Mouse (Mus musculus) embryonic facial prominence, embryonic 11.5 days (tissue): ENCODE measurements around the gene Vamp2. TPM values are rescaled to one million over a fixed set of nuclear protein-coding genes. Genes with fewer than 3 reads are reported as not detected.

ENCODE experiments used
- ATAC-seq: fragments of 200-750 bp; cut with Nextera tagmentation; replicated peaks from 2 replicates; pipeline ENCODE4 v1.8.0; 2017; ENCODE audit warnings: low read depth; ENCODE audit not compliant: insufficient number of reproducible peaks, low FRiP score, low TSS enrichment
- DNase-seq: peaks from one replicate; pipeline ENCODE4 v3.0.0-alpha.2; 2015; ENCODE audit warnings: low spot score
- H3K27ac ChIP-seq: fragments of 300-500 bp; sonication (generic); replicated peaks from 2 replicates; pipeline ENCODE4 v1.5.1; 2014; ENCODE audit warnings: mild to moderate bottlenecking, low read depth, low read length, control low read depth
- H3K27me3 ChIP-seq: fragments of 300-500 bp; sonication (generic); 2 replicates; pipeline ENCODE4 v1.6.1; 2014; ENCODE audit warnings: mild to moderate bottlenecking, low read length, moderate library complexity, mixed read lengths; ENCODE audit not compliant: control insufficient read depth, insufficient read depth
- H3K36me3 ChIP-seq: fragments of 300-500 bp; sonication (generic); replicated peaks from 2 replicates; pipeline ENCODE4 v1.6.1; 2014; ENCODE audit warnings: low read depth, mild to moderate bottlenecking, low read length, moderate library complexity, mixed read lengths; ENCODE audit not compliant: control insufficient read depth, insufficient read depth
- H3K4me1 ChIP-seq: fragments of 300-500 bp; sonication (generic); 2 replicates; pipeline ENCODE4 v1.6.1; 2014; ENCODE audit warnings: low read length, mixed read lengths; ENCODE audit not compliant: control insufficient read depth, insufficient read depth
- H3K4me2 ChIP-seq: fragments of 300-500 bp; sonication (generic); 2 replicates; pipeline ENCODE4 v1.6.1; 2014; ENCODE audit warnings: low read depth, mild to moderate bottlenecking, control low read depth, low read length, moderate library complexity
- H3K4me3 ChIP-seq: fragments of 300-500 bp; sonication (generic); 2 replicates; pipeline ENCODE4 v1.5.1; 2014; ENCODE audit warnings: low read depth, low read length, control low read depth
- H3K9ac ChIP-seq: fragments of 300-500 bp; sonication (generic); replicated peaks from 2 replicates; pipeline ENCODE4 v1.6.1; 2014; ENCODE audit warnings: mild to moderate bottlenecking, control low read depth, low read length
- H3K9me3 ChIP-seq: fragments of 300-500 bp; sonication (generic); replicated peaks from 2 replicates; pipeline ENCODE4 v1.6.1; 2016; ENCODE audit warnings: mild to moderate bottlenecking, low read length, inconsistent platforms, mixed read lengths; ENCODE audit not compliant: control insufficient read depth
- WGBS: fragments of 180-500 bp; shearing (Covaris S2); extraction: QIAGEN DNeasy Blood & Tissue Kit; methylation state at CpG from one replicate; pipeline ENCODE4 v1.1.7; 2014; 5-methylcytosine and 5-hydroxymethylcytosine counted together
- polyA plus RNA-seq: library from polyadenylated mRNA; unstranded; fragments of >200 nt; fragmentation: Nextera tagmentation; extraction: Ambion mirVana; gene quantifications from 2 replicates; pipeline ENCODE4 v1.2.1, GENCODE M21; 2014

The Vamp2 gene
- polyA plus RNA-seq, 1 experiment from 2014 or later: 48.8 TPM

GRCm38 (mm10) chr11:69111051-69111810 is 22.9 kb downstream of the Vamp2 start:
- 6% methylated on average over 21 of the region's 21 CpGs for WGBS
- peak overlapping the region; percentile 51 for H3K9ac ChIP-seq
- no peaks in the 10 kb centered on the region for H3K9me3 ChIP-seq
- H3K4me3 ChIP-seq: peak overlapping the region; percentile 43
- H3K4me2 ChIP-seq: peak overlapping the region; percentile 49
- H3K27ac ChIP-seq: no peak overlapping the region
- H3K27me3 ChIP-seq: no peaks in the 10 kb centered on the region
- no peak for ATAC-seq
- DNase-seq: no peak
- H3K4me1 ChIP-seq: no peaks in the 10 kb centered on the region
- peaks cover 10% of the 10 kb centered on the region for H3K36me3 ChIP-seq

- Histone ChIP-seq H3K36me3 (peaks cover 10% of the 10 kb centered on the region), H3K27ac (no peak overlapping the region), H3K9me3 (no peaks in the 10 kb centered on the region), H3K4me1 (no peaks in the 10 kb centered on the region), H3K27me3 (no peaks in the 10 kb centered on the region; the same call in 1 of the 2 replicates), H3K9ac (peak overlapping the region; percentile 1; the same call in 1 of the 2 replicates), H3K4me3 (no peak overlapping the region; the same call in 1 of the 2 replicates), H3K4me2 (no peak overlapping the region)
- WGBS: 70% methylated on average over 4 of the region's 4 CpGs
- DNase-seq (no peak), ATAC-seq (no peak)
These were observed 23.6 kb downstream of the Vamp2 start for GRCm38 (mm10) chr11:69111865-69112264.

GRCm38 (mm10) chr11:69114018-69114417 is 25.7 kb downstream of the Vamp2 start:
- Histone ChIP-seq H3K27me3 (no peaks in the 10 kb centered on the region; the same call in none of the 2 replicates), H3K9me3 (no peaks in the 10 kb centered on the region), H3K27ac (no peak overlapping the region), H3K36me3 (peaks cover 2% of the 10 kb centered on the region; the same call in 1 of the 2 replicates), H3K9ac (no peak overlapping the region), H3K4me1 (no peaks in the 10 kb centered on the region), H3K4me2 (no peak overlapping the region), H3K4me3 (no peak overlapping the region)
- no peak for DNase-seq
- no peak for ATAC-seq
- 75% methylated on average over 3 of the region's 3 CpGs for WGBS

- H3K4me2 ChIP-seq: no peak overlapping the region
- no peak overlapping the region for H3K27ac ChIP-seq
- no peaks in the 10 kb centered on the region for H3K9me3 ChIP-seq
- H3K9ac ChIP-seq: no peak overlapping the region
- no peaks in the 10 kb centered on the region for H3K36me3 ChIP-seq
- WGBS: 84% methylated on average over 3 of the region's 3 CpGs
- ATAC-seq (no peak), DNase-seq (no peak)
- no peaks in the 10 kb centered on the region for H3K4me1 ChIP-seq
- H3K27me3 ChIP-seq: no peaks in the 10 kb centered on the region; the same call in none of the 2 replicates
- no peak overlapping the region for H3K4me3 ChIP-seq
These were observed 26.3 kb downstream of the Vamp2 start for GRCm38 (mm10) chr11:69114621-69115020.

GRCm38 (mm10) chr11:69116843-69117242 is 28.6 kb downstream of the Vamp2 start:
- 53% methylated on average over 5 of the region's 5 CpGs for WGBS
- H3K27ac ChIP-seq: no peak overlapping the region
- peaks cover 3% of the 10 kb centered on the region for H3K4me1 ChIP-seq
- no peaks in the 10 kb centered on the region for H3K9me3 ChIP-seq
- no peak overlapping the region for H3K9ac ChIP-seq
- H3K36me3 ChIP-seq: no peaks in the 10 kb centered on the region
- H3K4me3 ChIP-seq: no peak overlapping the region; the same call in 1 of the 2 replicates
- ATAC-seq: no peak
- H3K27me3 ChIP-seq: peaks cover 8% of the 10 kb centered on the region
- no peak overlapping the region for H3K4me2 ChIP-seq
- DNase-seq: no peak

GRCm38 (mm10) chr11:69117737-69118695 is 29.7 kb downstream of the Vamp2 start:
- WGBS: under 1% methylated on average over 45 of the region's 45 CpGs
- peak; percentile 73 for DNase-seq

GRCm38 (mm10) chr11:69118765-69119164 is 30.5 kb downstream of the Vamp2 start:
- Histone ChIP-seq H3K4me3 (peak overlapping the region; percentile 82), H3K4me2 (peak overlapping the region; percentile 54), H3K27ac (no peak overlapping the region), H3K36me3 (no peaks in the 10 kb centered on the region), H3K9me3 (no peaks in the 10 kb centered on the region), H3K27me3 (peaks cover 8% of the 10 kb centered on the region), H3K9ac (no peak overlapping the region), H3K4me1 (peaks cover 3% of the 10 kb centered on the region)
- ATAC-seq (no peak), DNase-seq (peak; percentile 94)
- 0% methylated on average over 15 of the region's 15 CpGs for WGBS

More at GRCm38 (mm10) chr11:69117737-69118695, 29.7 kb downstream of the Vamp2 start:
- Histone ChIP-seq H3K27me3 (peaks cover 8% of the 10 kb centered on the region), H3K4me1 (peaks cover 3% of the 10 kb centered on the region), H3K9ac (peak overlapping the region; percentile 70), H3K4me2 (peak overlapping the region; percentile 97), H3K36me3 (no peaks in the 10 kb centered on the region), H3K9me3 (no peaks in the 10 kb centered on the region), H3K4me3 (peak overlapping the region; percentile 82), H3K27ac (0 out of 2 replicates have a peak overlapping the region, but pooled peaks have one; percentile 3)
- no peak for ATAC-seq
